Mouse (Mus musculus): Measurements from ENCODE around the gene Arid3a.

DNA sequence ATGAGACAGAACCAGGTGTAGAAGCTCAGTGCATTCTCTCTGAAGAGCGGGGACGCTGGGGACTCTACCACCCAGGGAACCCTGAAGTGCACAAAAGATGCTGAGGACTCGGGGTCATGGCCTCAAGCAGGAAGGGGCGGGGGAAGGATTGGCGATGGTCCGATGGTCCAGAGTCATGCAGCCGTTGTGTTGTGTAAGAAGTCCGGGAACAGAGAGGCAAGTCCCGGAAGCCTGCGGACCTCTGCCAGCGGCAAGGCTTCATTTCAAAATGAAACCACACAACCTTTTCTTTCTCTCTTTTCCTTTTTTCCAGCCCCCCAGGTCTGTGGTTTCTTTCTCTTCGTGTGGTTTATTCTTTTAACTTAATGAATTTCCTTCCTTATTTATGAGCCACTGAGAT is 49.1 kb upstream of the Arid3a start:
- TF ChIP-seq CTCF (IDR thresholded peaks at IDR 0.05; ENCODE audit: low read depth), result no peak
- TF ChIP-seq EP300 (IDR thresholded peaks at IDR 0.05; ENCODE audit: low read depth), result peak; percentile 60; the same call in 1 of the 2 replicates
